Mouse (Mus musculus): ENCODE data around the gene Muc3.

Muc3 gene

GRCm38 (mm10) chr5:137122686-137123193, 26.4 kb downstream of the Muc3 start:
- in situ Hi-C loops (cut with MboI, MseI): no loop called here

- in situ Hi-C loops (cut with MboI, MseI): no loop called here
Measured at GRCm38 (mm10) chr5:137121280-137121679, 27.8 kb downstream of the Muc3 start.

DNA sequence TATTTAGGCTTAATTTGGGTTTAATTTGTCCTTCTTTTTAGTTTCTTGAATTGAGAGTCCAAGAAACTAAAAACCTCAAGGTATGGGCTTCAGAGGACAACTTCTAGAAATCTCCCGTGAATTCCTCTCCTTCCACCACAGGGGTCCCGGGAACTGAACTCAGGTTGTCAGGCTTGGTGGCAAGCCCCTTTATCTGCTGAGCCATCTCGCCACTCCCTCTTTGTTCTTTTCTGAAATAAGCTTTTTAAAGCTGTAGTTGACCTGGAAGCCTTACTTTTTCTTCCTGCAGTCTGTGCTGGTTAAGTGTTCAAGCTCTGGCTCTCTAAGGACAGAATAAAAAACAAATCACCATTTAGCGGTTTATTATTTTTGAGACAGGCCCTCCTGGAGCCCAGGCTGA, 30.2 kb downstream of the Muc3 start:
- in situ Hi-C loops (cut with MboI, MseI): loop anchor here (5.0 kb wide), 1 partner anchor 57 kb away; no protein-coding TSS in a partner anchor

DNA sequence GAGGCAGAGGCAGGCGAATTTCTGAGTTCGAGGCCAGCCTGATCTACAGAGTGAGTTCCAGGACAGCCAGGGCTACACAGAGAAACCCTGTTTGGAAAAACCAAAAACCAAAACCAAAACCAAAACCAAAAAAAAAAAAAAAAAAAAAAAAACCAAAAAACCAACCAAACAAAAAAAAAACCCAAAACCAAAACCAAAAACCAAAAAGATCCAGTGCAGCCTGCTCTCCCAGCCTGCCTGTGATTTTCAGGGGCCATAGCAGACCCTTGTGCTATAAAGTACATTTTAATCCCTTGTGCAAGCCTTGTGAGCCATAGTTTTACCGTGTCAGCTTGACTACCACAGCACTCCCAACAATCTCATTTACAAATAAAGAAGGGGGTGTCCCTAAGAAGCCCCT, 31.1 kb downstream of the Muc3 start:
- in situ Hi-C loops (cut with MboI, MseI): loop anchor here (5.0 kb wide), 1 partner anchor 56 kb away; no protein-coding TSS in a partner anchor

DNA sequence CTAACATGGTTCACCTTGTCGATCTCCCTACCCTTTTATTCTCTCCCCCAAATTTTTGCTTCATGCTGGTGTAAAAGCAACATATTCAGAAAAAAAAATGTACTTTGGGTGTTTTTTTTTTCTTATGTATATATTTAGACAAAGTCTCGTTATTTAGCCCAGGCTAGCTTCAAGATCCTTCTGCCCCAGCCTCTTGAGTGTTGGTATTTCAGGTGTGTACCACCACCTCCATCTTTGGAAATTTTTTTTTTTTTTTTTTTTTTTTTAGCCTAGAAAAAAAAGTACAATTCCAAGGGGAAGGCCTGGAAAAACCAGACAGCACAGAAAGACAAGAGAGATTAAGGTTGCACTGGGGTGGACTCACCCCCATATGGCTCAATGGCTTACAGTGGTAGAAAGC, 32.1 kb downstream of the Muc3 start:
- in situ Hi-C loops (cut with MboI, MseI): loop anchor here (5.0 kb wide), 1 partner anchor 55 kb away; no protein-coding TSS in a partner anchor

DNA sequence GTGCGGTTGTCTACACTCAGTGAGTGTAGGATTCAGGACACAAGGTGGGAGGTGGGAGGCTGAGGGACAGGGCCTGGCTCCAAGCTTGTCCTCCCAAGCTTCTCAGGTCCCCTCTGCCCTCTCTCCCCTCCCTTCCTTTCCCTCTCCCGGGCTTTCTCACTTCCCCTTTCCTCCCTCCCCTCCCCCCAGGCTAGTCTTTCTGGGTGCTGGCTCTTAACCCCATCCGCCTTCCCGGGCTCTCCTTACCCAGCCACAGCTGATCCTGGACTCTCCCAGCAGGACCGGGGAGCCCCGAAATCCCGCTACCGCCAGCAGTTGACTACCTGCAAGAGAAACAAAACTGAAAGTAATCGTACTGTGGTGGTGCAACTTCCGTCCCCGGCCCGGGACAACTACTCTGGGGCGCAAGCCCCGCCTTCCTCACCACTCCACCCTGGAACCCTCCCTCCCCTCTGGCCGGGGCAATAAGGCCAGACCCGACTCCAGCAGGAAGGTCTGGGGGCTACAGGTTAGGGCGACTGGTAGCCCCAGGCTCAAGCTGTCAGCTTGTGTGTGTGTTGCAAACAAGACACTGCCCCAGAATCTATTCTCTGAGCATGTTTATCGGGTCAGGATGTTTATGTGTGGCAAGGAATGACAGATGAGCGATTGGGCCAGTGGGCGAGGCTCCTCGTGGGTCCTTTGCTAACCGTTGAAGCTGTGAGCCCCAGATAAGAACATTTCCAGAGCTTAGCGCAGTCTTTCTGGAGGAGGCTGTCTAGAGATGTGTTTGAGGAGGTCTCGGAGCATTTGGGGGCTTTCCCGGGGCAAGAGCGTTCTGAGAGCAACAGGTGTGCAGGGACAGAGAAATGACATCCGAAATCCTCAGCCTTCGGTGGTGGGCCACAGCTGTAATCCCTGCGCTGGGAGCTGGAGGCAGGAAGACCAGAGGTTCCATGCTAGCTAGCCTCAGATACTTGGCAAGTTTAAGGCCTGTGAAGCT, 33.0 kb downstream of the Muc3 start, which contains the start of gene Trim56:
Trim56 (minus strand) TSS at position 344 of the 982 bp plus-strand sequence.
- in situ Hi-C loops (cut with MboI, MseI): loop anchor here (5.0 kb wide), 1 partner anchor 54 kb away; no protein-coding TSS in a partner anchor

DNA sequence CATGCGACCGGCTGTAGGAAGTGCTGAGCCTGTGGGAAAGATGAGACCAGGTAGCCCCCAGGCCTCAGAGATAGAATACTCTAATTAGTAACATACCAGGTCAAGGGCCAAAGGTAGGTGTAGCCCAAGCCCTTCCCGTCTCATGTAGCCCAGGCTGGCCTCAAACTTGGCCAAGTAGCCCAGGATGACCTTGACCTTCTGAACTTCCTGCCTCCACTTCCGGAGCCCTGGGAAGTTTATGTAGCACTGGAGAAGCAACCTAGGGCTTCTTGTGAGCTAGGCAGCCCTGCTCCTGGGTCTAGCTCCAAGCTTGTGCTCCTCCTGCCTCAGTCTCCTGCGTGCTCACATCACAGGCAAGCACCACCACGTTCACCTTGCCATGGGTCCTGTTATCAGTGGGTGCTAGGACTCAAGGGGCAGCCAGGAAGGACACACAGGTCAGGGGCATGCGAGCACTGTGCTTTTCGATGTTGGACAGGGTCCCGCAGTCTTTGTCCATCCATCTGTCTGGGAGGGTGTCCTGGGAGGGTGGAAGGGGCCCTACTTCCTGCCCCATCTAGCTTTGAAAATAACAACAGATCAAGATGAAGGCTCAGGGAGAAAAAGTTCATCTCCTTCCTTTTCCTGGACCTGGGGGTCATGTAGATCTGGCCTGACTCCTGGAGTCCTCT, 34.1 kb downstream of the Muc3 start:
- in situ Hi-C loops (cut with MboI, MseI): loop anchor here (5.0 kb wide), 1 partner anchor 53 kb away; no protein-coding TSS in a partner anchor

DNA sequence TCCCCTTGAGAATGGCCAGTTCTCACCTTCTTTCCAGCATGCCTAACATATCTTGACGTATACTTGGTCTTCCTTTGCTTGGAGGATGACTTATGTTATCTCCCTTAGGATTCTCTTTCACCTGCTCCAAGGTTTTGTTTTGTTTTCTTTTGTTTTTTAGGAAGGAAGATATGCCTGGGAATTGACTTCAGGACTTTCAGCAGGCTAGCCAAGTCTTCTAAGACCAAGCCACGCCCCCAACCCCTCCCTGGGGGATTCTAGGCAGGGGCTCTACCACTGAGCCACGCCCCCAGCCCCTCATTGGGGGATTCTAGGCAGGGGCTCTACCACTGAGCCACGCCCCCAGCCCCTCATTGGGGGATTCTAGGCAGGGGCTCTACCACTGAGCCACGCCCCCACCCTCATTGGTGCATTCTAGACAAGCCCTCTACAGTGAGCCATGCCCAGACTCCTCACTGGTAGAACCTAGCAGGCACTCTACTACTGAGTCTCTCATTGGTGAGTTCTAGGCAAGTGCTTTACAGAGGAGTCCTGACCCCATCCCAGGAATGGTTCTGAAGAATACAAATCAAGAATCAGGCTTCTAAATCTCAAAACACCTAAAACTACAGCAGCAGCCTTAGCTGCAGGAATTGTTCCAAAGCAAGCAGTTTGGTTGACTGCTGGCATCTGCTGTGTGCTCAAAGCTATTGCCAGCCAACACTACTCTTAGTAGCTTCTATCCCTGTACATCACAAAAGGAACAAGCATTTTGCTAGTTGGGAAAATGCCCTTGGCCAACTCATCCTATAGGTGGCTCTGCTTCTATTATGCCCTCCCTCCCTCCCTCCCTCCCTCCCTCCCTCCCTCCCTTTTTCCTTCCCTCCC, 37.3 kb downstream of the Muc3 start:
- in situ Hi-C loops (cut with MboI, MseI): no loop called here

- in situ Hi-C loops (cut with MboI, MseI): no loop called here
Measured at GRCm38 (mm10) chr5:137110863-137111262, 38.3 kb downstream of the Muc3 start.

DNA sequence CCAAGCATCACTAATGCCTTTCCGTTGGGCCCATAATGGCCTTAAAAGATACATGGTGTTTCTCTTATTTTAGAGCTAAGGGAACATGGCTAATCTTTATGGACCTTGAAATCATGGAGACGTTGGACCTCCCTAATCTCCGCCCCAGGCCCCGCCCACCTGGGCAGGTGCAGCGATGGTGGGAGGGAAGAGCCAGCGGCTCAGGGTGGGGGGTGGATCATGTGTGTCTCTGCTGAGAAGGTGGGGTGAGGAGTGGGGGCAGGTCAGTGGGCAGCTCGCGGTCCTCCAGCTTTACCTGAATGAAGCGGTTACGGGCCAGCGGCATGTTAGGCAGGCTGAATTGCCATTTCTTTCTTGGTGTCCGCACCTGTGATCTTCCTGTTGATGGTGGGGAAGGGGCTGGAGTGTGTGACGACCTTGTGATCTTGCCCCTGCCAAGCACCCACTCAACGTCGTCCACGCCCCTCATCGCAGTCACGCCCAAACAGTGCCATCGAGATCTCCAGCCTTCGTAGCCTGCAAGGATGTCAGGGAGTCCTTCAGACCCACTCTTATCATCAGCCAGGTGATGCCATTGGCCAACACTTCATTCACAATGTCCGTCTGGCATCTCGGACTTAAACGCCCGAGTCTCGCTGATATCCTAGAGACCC, 39.1 kb downstream of the Muc3 start:
- in situ Hi-C loops (cut with MboI, MseI): no loop called here

GRCm38 (mm10) chr5:137108111-137108510, 41.0 kb downstream of the Muc3 start:
- in situ Hi-C loops (cut with MboI, MseI): no loop called here

GRCm38 (mm10) chr5:137107670-137108069, 41.5 kb downstream of the Muc3 start:
- in situ Hi-C loops (cut with MboI, MseI): no loop called here

GRCm38 (mm10) chr5:137107024-137107423, 42.1 kb downstream of the Muc3 start:
- in situ Hi-C loops (cut with MboI, MseI): no loop called here

- in situ Hi-C loops (cut with MboI, MseI): no loop called here
Measured at GRCm38 (mm10) chr5:137106434-137106833, 42.7 kb downstream of the Muc3 start.

DNA sequence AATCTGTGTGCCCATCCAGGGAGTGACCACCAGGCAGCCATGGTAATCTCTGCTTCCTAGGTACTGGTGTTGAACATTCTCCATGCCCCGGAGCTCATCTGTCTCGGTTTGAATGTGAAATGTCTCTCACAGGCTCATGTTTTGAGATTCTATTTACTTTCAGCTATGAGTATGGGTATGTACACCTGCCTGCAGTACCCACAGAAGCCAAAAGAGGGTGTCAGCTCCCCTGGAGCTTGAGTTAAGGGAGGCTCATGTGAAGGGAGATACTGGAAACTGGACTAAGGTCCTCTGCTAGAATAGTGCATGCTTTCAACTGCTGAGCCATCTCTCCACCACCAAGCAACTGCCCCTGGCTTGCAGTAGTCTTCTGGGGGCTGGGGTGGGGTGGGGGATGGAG, 45.2 kb downstream of the Muc3 start:
- in situ Hi-C loops (cut with MboI, MseI): loop anchor here (5.0 kb wide), 1 partner anchor 87 kb away; no protein-coding TSS in a partner anchor

DNA sequence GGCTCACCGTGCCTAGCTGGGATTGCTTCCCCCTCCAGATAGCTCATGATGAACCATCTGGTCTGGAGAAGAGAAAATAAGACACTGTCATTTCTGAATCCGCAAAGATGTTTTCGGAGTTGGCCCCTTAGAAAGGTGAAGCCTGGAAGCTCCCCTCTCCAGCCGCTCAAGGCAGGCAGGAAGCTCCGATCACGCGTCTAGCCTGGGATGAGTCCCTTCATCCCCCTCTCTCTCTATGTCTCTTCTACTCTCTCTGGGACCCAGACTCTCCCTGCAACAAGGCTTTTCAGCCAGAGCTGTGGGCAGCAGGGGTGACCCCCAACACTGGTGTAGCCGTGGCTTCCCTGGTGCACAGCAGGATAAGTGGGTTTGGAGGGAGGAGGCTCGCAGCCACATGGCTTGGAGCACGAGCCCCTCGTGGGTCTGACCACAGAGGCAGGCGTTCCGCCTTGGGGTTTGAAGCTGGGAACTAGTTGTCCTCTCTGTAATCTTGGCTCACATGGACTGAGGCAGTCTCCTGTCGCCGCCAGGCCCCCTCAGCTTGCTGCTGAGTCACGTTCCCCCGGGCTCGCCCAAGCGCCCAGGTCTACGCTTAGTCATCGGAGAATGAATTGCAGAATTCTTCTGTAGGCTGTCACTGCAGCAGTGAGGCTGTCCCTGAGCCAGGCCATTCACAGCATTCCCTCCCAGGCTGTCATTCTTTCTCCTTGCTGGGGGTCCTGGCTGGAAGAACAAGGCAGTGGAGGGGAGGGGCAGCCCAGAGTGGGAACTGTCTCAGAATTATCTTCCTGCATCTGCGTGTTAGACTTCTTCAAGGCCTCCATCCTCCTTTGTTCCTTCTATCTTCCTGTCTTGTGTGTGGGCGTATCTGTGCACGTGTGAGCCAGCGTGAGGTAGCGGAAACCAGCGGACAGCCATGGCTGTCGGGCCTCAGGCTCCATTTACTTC, 46.3 kb downstream of the Muc3 start:
- in situ Hi-C loops (cut with MboI, MseI): loop anchor here (5.0 kb wide), 1 partner anchor 86 kb away; no protein-coding TSS in a partner anchor

- in situ Hi-C loops (cut with MboI, MseI): loop anchor here (5.0 kb wide), 1 partner anchor 85 kb away; no protein-coding TSS in a partner anchor
Measured at GRCm38 (mm10) chr5:137102078-137102477, 47.0 kb downstream of the Muc3 start.

GRCm38 (mm10) chr5:137100660-137101059, 48.5 kb downstream of the Muc3 start:
- in situ Hi-C loops (cut with MboI, MseI): loop anchor here (5.0 kb wide), 1 partner anchor 83 kb away; no protein-coding TSS in a partner anchor

GRCm38 (mm10) chr5:137098418-137098817, 50.7 kb downstream of the Muc3 start:
- in situ Hi-C loops (cut with MboI, MseI): no loop called here
